Mouse (Mus musculus) Patski (cell line): Measurements from ENCODE around the gene Lyg1. TPM values are rescaled to one million over a fixed set of nuclear protein-coding genes. Genes with fewer than 3 reads are reported as not detected.

Source experiments
- ATAC-seq: fragments of 100-300 bp; one replicate; pipeline ENCODE4 v1.8.0; 2021
- CTCF ChIA-PET: fragments of 350-600 bp; sonication (Branson Sonifier 250); formaldehyde crosslinking; loops from one replicate; lab custom pipeline; 2022; ENCODE audit warnings: inconsistent platforms; lab: Charles Lee
- POLR2A ChIA-PET: fragments of 350-600 bp; sonication (Branson Sonifier 250); formaldehyde crosslinking; loops from one replicate; lab custom pipeline; 2022; ENCODE audit warnings: antibody characterized with exemption, inconsistent platforms; lab: Charles Lee
- DNase-seq: peaks from one replicate; pipeline ENCODE4 v3.0.0-alpha.2; 2011; ENCODE audit warnings: low read depth, low spot score
- H3K27me3 ChIP-seq: fragments of 371-371 bp; one replicate; pipeline ENCODE4 v1.5.1; 2021
- CTCF ChIP-seq: fragments of 100-300 bp; IDR thresholded peaks from one replicate; pipeline ENCODE4 v1.5.1; 2021
- in situ Hi-C: fragments of 300-500 bp; cut with MboI; formaldehyde crosslinking; loops from 3 replicates; pipeline ENCODE4 v1.11.1; 2018; ENCODE audit warnings: low pct_unique_long_range_greater_than_20kb, mixed read lengths
- polyA plus RNA-seq: library from polyadenylated mRNA; unstranded; gene quantifications from one replicate; pipeline ENCODE4 v1.2.3, GENCODE M21; 2021

The Lyg1 gene
- polyA plus RNA-seq, 1 experiment from 2014 or later, result not detected

- H3K27me3 ChIP-seq, result peaks cover 3% of the 10 kb centered on the region
- TF ChIP-seq CTCF, result no peak
- POLR2A ChIA-PET, result no interaction called here
- DNase-seq (no peak), ATAC-seq (no peak)
- in situ Hi-C loops, result no loop called here
- CTCF ChIA-PET, result interaction anchor here (1.1 kb wide), 1 partner anchor 13 kb away, joined by 3 read pairs; no protein-coding TSS in a partner anchor
Measured at GRCm38 (mm10) chr1:37955251-37955650, 2.3 kb downstream of the Lyg1 start.

GRCm38 (mm10) chr1:37954786-37955185, 2.8 kb downstream of the Lyg1 start:
- ChIA-PET POLR2A (no interaction called here), CTCF (interaction anchor here (1.1 kb wide), 1 partner anchor 14 kb away, joined by 3 read pairs; no protein-coding TSS in a partner anchor)
- ATAC-seq (no peak), DNase-seq (no peak)
- TF ChIP-seq CTCF, result no peak
- in situ Hi-C loops, result no loop called here
- H3K27me3 ChIP-seq, result peaks cover 3% of the 10 kb centered on the region

- POLR2A ChIA-PET, result no interaction called here
Measured at GRCm38 (mm10) chr1:37948906-37949305, 8.7 kb downstream of the Lyg1 start.

GRCm38 (mm10) chr1:37931806-37932205, 25.8 kb downstream of the Lyg1 start:
- ChIA-PET POLR2A (no interaction called here), CTCF (interaction anchor here (0.6 kb wide), 1 partner anchor 29 kb away, joined by 3 read pairs; no protein-coding TSS in a partner anchor)
- ATAC-seq (no peak), DNase-seq (peak; percentile 27)
- peak; percentile 65 for TF ChIP-seq CTCF
- in situ Hi-C loops, result no loop called here
- no peaks in the 10 kb centered on the region for H3K27me3 ChIP-seq

More at GRCm38 (mm10) chr1:37948906-37949305, 8.7 kb downstream of the Lyg1 start:
- ATAC-seq (no peak), DNase-seq (no peak)
- no peaks in the 10 kb centered on the region for H3K27me3 ChIP-seq
- CTCF ChIA-PET, result interaction anchor here (1.2 kb wide), 1 partner anchor 20 kb away, joined by 3 read pairs; no protein-coding TSS in a partner anchor
- in situ Hi-C loops, result no loop called here
- no peak for TF ChIP-seq CTCF

- H3K27me3 ChIP-seq, result no peaks in the 10 kb centered on the region
- ChIA-PET POLR2A (no interaction called here), CTCF (interaction anchor here (0.6 to 1.3 kb wide), 2 partner anchors 22 to 209 kb away, joined by 3 read pairs; no protein-coding TSS in a partner anchor)
- DNase-seq (no peak), ATAC-seq (no peak)
- in situ Hi-C loops, result no loop called here
- no peak for TF ChIP-seq CTCF
Measured at GRCm38 (mm10) chr1:37925971-37926370, 31.6 kb downstream of the Lyg1 start.

GRCm38 (mm10) chr1:37922536-37922935, 35.0 kb downstream of the Lyg1 start:
- in situ Hi-C loops, result no loop called here
- no peak for TF ChIP-seq CTCF
- ChIA-PET POLR2A (no interaction called here), CTCF (no interaction called here)
- H3K27me3 ChIP-seq, result no peaks in the 10 kb centered on the region
- no peak for DNase-seq
- no peak for ATAC-seq

GRCm38 (mm10) chr1:37918096-37918495, 39.5 kb downstream of the Lyg1 start:
- in situ Hi-C loops, result no loop called here
- ChIA-PET CTCF (no interaction called here), POLR2A (no interaction called here)

GRCm38 (mm10) chr1:37917666-37918065, 39.9 kb downstream of the Lyg1 start:
- TF ChIP-seq CTCF, result no peak
- H3K27me3 ChIP-seq, result no peaks in the 10 kb centered on the region
- DNase-seq (no peak), ATAC-seq (no peak)
- POLR2A ChIA-PET, result no interaction called here
- in situ Hi-C loops, result no loop called here
- CTCF ChIA-PET, result no interaction called here

More at GRCm38 (mm10) chr1:37918096-37918495, 39.5 kb downstream of the Lyg1 start:
- no peaks in the 10 kb centered on the region for H3K27me3 ChIP-seq
- ATAC-seq (peak; percentile 26), DNase-seq (no peak)
- no peak for TF ChIP-seq CTCF

GRCm38 (mm10) chr1:37916393-37916792, 41.2 kb downstream of the Lyg1 start, which contains the start of gene Lyg2:
Gene Lyg2 (minus strand): TSS chr1:37916493.
- ChIA-PET POLR2A (no interaction called here), CTCF (interaction anchor here (1.4 kb wide), 1 partner anchor 13 kb away, joined by 4 read pairs; no protein-coding TSS in a partner anchor)
- in situ Hi-C loops, result no loop called here
- DNase-seq (no peak), ATAC-seq (no peak)
- no peak for TF ChIP-seq CTCF
- no peaks in the 10 kb centered on the region for H3K27me3 ChIP-seq

GRCm38 (mm10) chr1:37912751-37913150, 44.8 kb downstream of the Lyg1 start:
- in situ Hi-C loops, result no loop called here
- DNase-seq (no peak), ATAC-seq (no peak)

GRCm38 (mm10) chr1:37903178-37903577, 54.4 kb downstream of the Lyg1 start:
- peak; percentile 65 for TF ChIP-seq CTCF
- ATAC-seq (peak; percentile 67), DNase-seq (no peak)
- no peaks in the 10 kb centered on the region for H3K27me3 ChIP-seq
- in situ Hi-C loops, result no loop called here
- ChIA-PET POLR2A (no interaction called here), CTCF (interaction anchor here (0.8 to 1.4 kb wide), 7 partner anchors 9 to 83 kb away, joined by 3 to 13 read pairs (median 3); partner anchors contain the start of genes Lyg2, Mitd1 and Mrpl30)

More at GRCm38 (mm10) chr1:37912751-37913150, 44.8 kb downstream of the Lyg1 start:
- POLR2A ChIA-PET, result no interaction called here
- CTCF ChIA-PET, result interaction anchor here (1.0 kb wide), 1 partner anchor 10 kb away, joined by 3 read pairs; no protein-coding TSS in a partner anchor
- H3K27me3 ChIP-seq, result no peaks in the 10 kb centered on the region
- TF ChIP-seq CTCF, result no peak
